Mouse (Mus musculus) olfactory bulb, adult 2 months (tissue): ENCODE measurements around the gene Grasp.

Source experiments
- CTCF ChIP-seq: fragments of 200-500 bp; IDR thresholded peaks from 2 replicates; pipeline ENCODE4 v1.5.1; 2012; ENCODE audit warnings: low read depth, mild to moderate bottlenecking, low read length, moderate library complexity; ENCODE audit not compliant: insufficient read depth
- POLR2A ChIP-seq: fragments of 200-500 bp; IDR thresholded peaks from 2 replicates; pipeline ENCODE4 v1.6.1; 2012; ENCODE audit warnings: mild to moderate bottlenecking, low read depth, low read length, moderate library complexity; ENCODE audit not compliant: insufficient read depth

DNA sequence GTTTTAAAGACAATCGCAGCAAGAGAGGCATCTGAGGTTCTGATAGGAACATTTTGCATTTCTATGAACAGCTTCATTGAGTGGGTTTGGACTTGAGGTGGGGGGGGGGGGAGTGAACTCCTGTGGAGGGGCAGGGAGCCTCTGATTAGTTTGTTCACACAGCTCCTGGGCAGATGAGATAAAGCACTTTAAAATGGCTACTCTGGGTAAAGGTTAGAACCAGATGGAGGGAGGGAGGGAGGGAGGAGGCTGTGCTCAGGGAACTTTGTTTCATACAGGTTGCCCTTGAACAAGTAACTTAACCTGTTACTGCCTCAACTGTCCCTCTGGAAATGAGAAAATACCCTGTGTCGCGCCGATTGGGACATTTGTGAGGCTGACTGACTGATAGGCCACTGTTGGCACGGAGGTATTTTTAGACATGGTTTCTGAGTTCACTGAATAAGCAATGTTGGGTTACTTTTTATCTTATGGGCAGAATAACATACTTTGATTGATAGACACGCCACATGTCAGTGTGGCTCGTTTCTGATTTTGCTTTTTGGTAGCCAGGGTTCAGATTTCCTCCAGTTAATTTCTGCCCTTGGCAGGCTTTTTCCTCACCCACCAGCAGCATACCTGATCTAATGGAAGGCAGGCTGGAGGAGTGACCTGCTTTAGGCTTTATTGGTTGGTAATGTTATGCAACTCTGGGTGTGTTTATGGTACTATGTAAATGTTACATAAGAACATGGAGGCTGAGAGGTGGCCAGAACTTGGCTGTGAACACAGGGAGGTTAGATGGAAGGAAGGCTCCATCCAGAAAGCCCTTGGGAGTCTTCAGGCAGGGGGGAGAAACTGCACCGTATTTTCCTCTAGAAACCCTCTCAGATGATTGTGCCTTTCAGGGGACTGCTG is 46.9 kb upstream of the Grasp start:
- TF ChIP-seq CTCF (no peak), POLR2A (no peak)
